Mouse (Mus musculus) cortical plate, adult 2 months (tissue): ENCODE measurements around the gene Pard3b.

Source experiments
- CTCF ChIP-seq: fragments of 200-500 bp; IDR thresholded peaks from 2 replicates; pipeline ENCODE4 v1.5.1; 2011; ENCODE audit warnings: mild to moderate bottlenecking, control low read depth, low read length; ENCODE audit not compliant: insufficient read depth; ENCODE audit errors: extremely low read depth
- POLR2A ChIP-seq: fragments of 200-500 bp; IDR thresholded peaks from 2 replicates; pipeline ENCODE4 v1.6.1; 2011; ENCODE audit warnings: mild to moderate bottlenecking, low read length, control low read depth; ENCODE audit not compliant: insufficient read depth; ENCODE audit errors: extremely low read depth

- TF ChIP-seq CTCF (no peak), POLR2A (no peak)
These were observed 774.4 kb downstream of the Pard3b start for GRCm38 (mm10) chr1:62412988-62413387.
